Mouse (Mus musculus): Measurements from ENCODE around the gene Pglyrp4. TPM values are rescaled to one million over a fixed set of nuclear protein-coding genes. Genes with fewer than 3 reads are reported as not detected.

The Pglyrp4 gene
- 0.16 TPM in 1 of 2 replicates, not detected in the other for polyA plus RNA-seq (2014; fragmentation: Nextera tagmentation; extraction: Ambion mirVana)

- 88% methylated on average over 3 of the region's 3 CpGs for WGBS
Observed at GRCm38 (mm10) chr3:90726606-90727005, at the start of gene Pglyrp4. Gene Pglyrp4 (plus strand): TSS chr3:90726906.

GRCm38 (mm10) chr3:90678656-90679055 lies 48.0 kb upstream of the Pglyrp4 start:
- H3K4me3 ChIP-seq (replicated peaks; ENCODE audit: low read depth, low read length) = no peak overlapping the region
- ATAC-seq (ENCODE audit: low FRiP score, low TSS enrichment) (no peak), DNase-seq (no peak)
- H3K4me2 ChIP-seq (ENCODE audit: low read length) = no peak overlapping the region
- WGBS = 67% methylated on average over 3 of the region's 3 CpGs
- no peak overlapping the region for H3K27ac ChIP-seq (replicated peaks; ENCODE audit: low read depth, low read length)
- no peaks in the 10 kb centered on the region for H3K4me1 ChIP-seq (ENCODE audit: control insufficient read depth, insufficient read depth, low read length)
- no peak overlapping the region for H3K9ac ChIP-seq (replicated peaks; ENCODE audit: low read length)
- no peaks in the 10 kb centered on the region for H3K36me3 ChIP-seq (ENCODE audit: control insufficient read depth, insufficient read depth, low read length)
- no peaks in the 10 kb centered on the region for H3K9me3 ChIP-seq (ENCODE audit: control insufficient read depth, low read length)
- H3K27me3 ChIP-seq (ENCODE audit: control insufficient read depth, insufficient read depth, low read length) = no peaks in the 10 kb centered on the region

More at GRCm38 (mm10) chr3:90726606-90727005, at the start of gene Pglyrp4:
- no peaks in the 10 kb centered on the region for H3K27me3 ChIP-seq (ENCODE audit: control insufficient read depth, insufficient read depth, low read length)
- ATAC-seq (ENCODE audit: low FRiP score, low TSS enrichment) = no peak
- no peak for DNase-seq
- H3K27ac ChIP-seq (replicated peaks; ENCODE audit: low read depth, low read length) = no peak within 1 kb of the TSS
- H3K4me2 ChIP-seq (ENCODE audit: low read length) = no peak within 1 kb of the TSS
- H3K36me3 ChIP-seq (ENCODE audit: control insufficient read depth, insufficient read depth, low read length) = no peaks in the 10 kb centered on the region
- no peak within 1 kb of the TSS for H3K4me3 ChIP-seq (replicated peaks; ENCODE audit: low read depth, low read length)
- no peaks in the 10 kb centered on the region for H3K9me3 ChIP-seq (ENCODE audit: control insufficient read depth, low read length)
- no peak within 1 kb of the TSS for H3K9ac ChIP-seq (replicated peaks; ENCODE audit: low read length)
- no peaks in the 10 kb centered on the region for H3K4me1 ChIP-seq (ENCODE audit: control insufficient read depth, insufficient read depth, low read length)

GRCm38 (mm10) chr3:90683929-90684328 lies 42.8 kb upstream of the Pglyrp4 start:
- H3K27ac ChIP-seq (replicated peaks; ENCODE audit: low read depth, low read length) = no peak overlapping the region
- no peaks in the 10 kb centered on the region for H3K4me1 ChIP-seq (ENCODE audit: control insufficient read depth, insufficient read depth, low read length)
- H3K27me3 ChIP-seq (ENCODE audit: control insufficient read depth, insufficient read depth, low read length) = no peaks in the 10 kb centered on the region
- H3K9me3 ChIP-seq (ENCODE audit: control insufficient read depth, low read length) = no peaks in the 10 kb centered on the region
- no peak for ATAC-seq (ENCODE audit: low FRiP score, low TSS enrichment)
- no peak for DNase-seq
- WGBS = 90% methylated on average over 3 of the region's 3 CpGs
- no peak overlapping the region for H3K4me2 ChIP-seq (ENCODE audit: low read length)
- no peak overlapping the region for H3K4me3 ChIP-seq (replicated peaks; ENCODE audit: low read depth, low read length)
- no peak overlapping the region for H3K9ac ChIP-seq (replicated peaks; ENCODE audit: low read length)
- no peaks in the 10 kb centered on the region for H3K36me3 ChIP-seq (ENCODE audit: control insufficient read depth, insufficient read depth, low read length)

- Histone ChIP-seq H3K4me2 (ENCODE audit: low read length) (no peak overlapping the region), H3K9ac (replicated peaks; ENCODE audit: low read length) (no peak overlapping the region), H3K4me1 (ENCODE audit: control insufficient read depth, insufficient read depth, low read length) (no peaks in the 10 kb centered on the region), H3K27ac (replicated peaks; ENCODE audit: low read depth, low read length) (no peak overlapping the region), H3K4me3 (replicated peaks; ENCODE audit: low read depth, low read length) (no peak overlapping the region), H3K27me3 (ENCODE audit: control insufficient read depth, insufficient read depth, low read length) (no peaks in the 10 kb centered on the region), H3K9me3 (ENCODE audit: control insufficient read depth, low read length) (no peaks in the 10 kb centered on the region), H3K36me3 (ENCODE audit: control insufficient read depth, insufficient read depth, low read length) (no peaks in the 10 kb centered on the region)
- WGBS = 84% methylated on average over 2 of the region's 2 CpGs
- no peak for DNase-seq
- ATAC-seq (ENCODE audit: low FRiP score, low TSS enrichment) = no peak
Observed at GRCm38 (mm10) chr3:90686835-90687234, 39.9 kb upstream of the Pglyrp4 start.

- ATAC-seq (ENCODE audit: low FRiP score, low TSS enrichment) (no peak), DNase-seq (no peak)
- Histone ChIP-seq H3K27ac (replicated peaks; ENCODE audit: low read depth, low read length) (no peak overlapping the region), H3K4me3 (replicated peaks; ENCODE audit: low read depth, low read length) (no peak overlapping the region), H3K9me3 (ENCODE audit: control insufficient read depth, low read length) (no peaks in the 10 kb centered on the region), H3K9ac (replicated peaks; ENCODE audit: low read length) (no peak overlapping the region), H3K4me2 (ENCODE audit: low read length) (no peak overlapping the region), H3K27me3 (ENCODE audit: control insufficient read depth, insufficient read depth, low read length) (no peaks in the 10 kb centered on the region), H3K4me1 (ENCODE audit: control insufficient read depth, insufficient read depth, low read length) (no peaks in the 10 kb centered on the region), H3K36me3 (ENCODE audit: control insufficient read depth, insufficient read depth, low read length) (no peaks in the 10 kb centered on the region)
- WGBS = 79% methylated on average over 2 of the region's 2 CpGs
Observed at GRCm38 (mm10) chr3:90693496-90693895, 33.2 kb upstream of the Pglyrp4 start.

GRCm38 (mm10) chr3:90695613-90696012 lies 31.1 kb upstream of the Pglyrp4 start, which contains the start of gene S100a9:
Gene S100a9 (minus strand): TSS chr3:90695721.
- ATAC-seq (ENCODE audit: low FRiP score, low TSS enrichment) (no peak), DNase-seq (no peak)
- H3K4me1 ChIP-seq (ENCODE audit: control insufficient read depth, insufficient read depth, low read length) = no peaks in the 10 kb centered on the region
- H3K9ac ChIP-seq (replicated peaks; ENCODE audit: low read length) = no peak within 1 kb of the TSS
- no peaks in the 10 kb centered on the region for H3K9me3 ChIP-seq (ENCODE audit: control insufficient read depth, low read length)
- no peak within 1 kb of the TSS for H3K4me2 ChIP-seq (ENCODE audit: low read length)
- no peaks in the 10 kb centered on the region for H3K27me3 ChIP-seq (ENCODE audit: control insufficient read depth, insufficient read depth, low read length)
- WGBS = 70% methylated on average over 3 of the region's 3 CpGs
- H3K27ac ChIP-seq (replicated peaks; ENCODE audit: low read depth, low read length) = no peak within 1 kb of the TSS
- H3K36me3 ChIP-seq (ENCODE audit: control insufficient read depth, insufficient read depth, low read length) = no peaks in the 10 kb centered on the region
- H3K4me3 ChIP-seq (replicated peaks; ENCODE audit: low read depth, low read length) = no peak within 1 kb of the TSS

- Histone ChIP-seq H3K27me3 (ENCODE audit: control insufficient read depth, insufficient read depth, low read length) (no peaks in the 10 kb centered on the region), H3K4me2 (ENCODE audit: low read length) (no peak overlapping the region), H3K9ac (replicated peaks; ENCODE audit: low read length) (no peak overlapping the region), H3K27ac (replicated peaks; ENCODE audit: low read depth, low read length) (no peak overlapping the region), H3K4me3 (replicated peaks; ENCODE audit: low read depth, low read length) (no peak overlapping the region), H3K36me3 (ENCODE audit: control insufficient read depth, insufficient read depth, low read length) (no peaks in the 10 kb centered on the region), H3K4me1 (ENCODE audit: control insufficient read depth, insufficient read depth, low read length) (no peaks in the 10 kb centered on the region), H3K9me3 (ENCODE audit: control insufficient read depth, low read length) (no peaks in the 10 kb centered on the region)
- WGBS = 89% methylated on average over 2 of the region's 2 CpGs
- DNase-seq = no peak
- no peak for ATAC-seq (ENCODE audit: low FRiP score, low TSS enrichment)
Observed at GRCm38 (mm10) chr3:90702244-90702643, 24.5 kb upstream of the Pglyrp4 start.

GRCm38 (mm10) chr3:90708523-90709202 lies 18.0 kb upstream of the Pglyrp4 start:
- no peak overlapping the region for H3K27ac ChIP-seq (replicated peaks; ENCODE audit: low read depth, low read length)
- no peaks in the 10 kb centered on the region for H3K27me3 ChIP-seq (ENCODE audit: control insufficient read depth, insufficient read depth, low read length)
- no peaks in the 10 kb centered on the region for H3K9me3 ChIP-seq (ENCODE audit: control insufficient read depth, low read length)
- H3K36me3 ChIP-seq (ENCODE audit: control insufficient read depth, insufficient read depth, low read length) = no peaks in the 10 kb centered on the region
- H3K9ac ChIP-seq (replicated peaks; ENCODE audit: low read length) = no peak overlapping the region
- H3K4me3 ChIP-seq (replicated peaks; ENCODE audit: low read depth, low read length) = no peak overlapping the region
- H3K4me2 ChIP-seq (ENCODE audit: low read length) = no peak overlapping the region
- peak; percentile 58; the same call in 1 of the 2 replicates for ATAC-seq (ENCODE audit: low FRiP score, low TSS enrichment)
- 28% methylated on average over 4 of the region's 4 CpGs for WGBS
- no peaks in the 10 kb centered on the region for H3K4me1 ChIP-seq (ENCODE audit: control insufficient read depth, insufficient read depth, low read length)
- peak; percentile 73 for DNase-seq

Measured in midbrain, embryonic 14.5 days (tissue).